Mouse (Mus musculus) left cerebral cortex, postnatal 25 days (tissue): Measurements from ENCODE around the gene Acacb. TPM values are rescaled to one million over a fixed set of nuclear protein-coding genes. Genes with fewer than 3 reads are reported as not detected.

ENCODE experiments used
- DNase-seq, 2 experiments: peaks; one replicate each; pipeline ENCODE4 v3.0.0; 2022; ENCODE audit warnings: low spot score in 2 of 2, mixed read lengths in 1 of 2
- intact Hi-C: fragments of 180-260 bp; cut with DNase I; formaldehyde crosslinking; loops from one replicate; pipeline ENCODE4 v1.15.1; 2025
- total RNA-seq, 2 experiments: library from RNA; stranded (reverse); gene quantifications; 2 replicates each; pipeline ENCODE4 v1.2.3; 2021

The Acacb gene
- total RNA-seq, 2 experiments from 2014 or later: 4.0 to 4.7 TPM

DNA sequence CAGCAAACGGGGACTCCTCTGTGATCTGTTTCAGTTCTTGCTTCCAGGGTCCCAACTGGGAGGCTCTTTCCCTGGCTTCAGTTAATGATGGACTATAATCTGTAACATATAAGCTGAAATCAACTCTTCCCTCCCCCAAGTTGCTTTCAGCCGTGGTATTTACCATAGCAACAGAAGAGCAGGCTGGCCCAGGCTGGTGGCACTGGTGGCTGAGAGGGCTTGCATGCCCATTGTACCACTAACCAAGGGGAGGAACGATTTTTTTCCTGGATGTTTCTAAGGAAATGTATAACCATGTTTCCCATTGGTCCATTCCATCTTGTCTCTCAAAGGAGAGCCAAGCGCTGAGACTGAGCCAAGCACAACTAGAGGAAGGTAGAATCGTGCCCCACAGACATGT is 142.1 kb downstream of the Acacb start:
- no peak for DNase-seq
- intact Hi-C loops: no loop called here

DNA sequence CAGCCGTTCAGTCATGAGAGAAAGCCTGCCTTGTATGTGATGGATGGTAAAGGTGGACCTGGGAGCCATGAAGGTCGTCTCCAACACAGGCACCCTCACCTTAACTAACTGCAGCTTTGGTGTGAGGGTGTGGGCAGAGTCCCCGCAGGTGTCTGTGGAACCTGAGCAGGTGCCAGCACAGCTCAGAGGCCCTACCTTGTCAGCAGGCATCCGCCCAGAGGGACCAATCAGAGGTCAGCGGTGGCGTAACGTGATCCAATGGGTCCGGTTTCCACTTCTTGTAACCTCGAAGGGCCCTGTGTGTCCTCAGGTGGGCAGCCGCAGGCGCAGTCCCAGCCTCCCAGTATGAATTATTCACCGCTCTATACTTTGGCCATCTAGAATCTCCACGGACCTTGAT is 142.5 kb downstream of the Acacb start, which contains the start of gene Myo1h:
Gene Myo1h, plus strand, starts transcription at position 293 of the 400 bp plus-strand sequence.
- no peak for DNase-seq
- intact Hi-C loops: no loop called here

DNA sequence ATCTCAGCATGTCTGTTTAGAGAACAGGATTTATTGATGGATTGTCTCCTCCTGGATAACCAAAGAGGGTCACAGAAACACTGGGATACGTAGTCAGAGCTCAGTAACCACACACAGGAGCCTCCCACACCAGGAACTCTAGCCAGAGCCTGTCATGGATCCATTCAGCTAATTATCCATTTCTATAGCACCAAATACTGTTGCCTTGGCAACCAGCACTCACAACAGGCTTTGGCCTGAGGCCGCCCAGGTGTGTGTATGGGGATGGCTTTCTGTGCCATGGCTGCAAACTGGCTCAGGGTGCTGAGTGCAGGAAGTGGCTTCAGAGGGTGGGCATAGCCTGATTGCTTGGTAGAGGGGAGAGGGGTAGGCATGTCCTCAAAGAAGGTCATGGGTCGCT is 143.7 kb downstream of the Acacb start:
- DNase-seq: peak; percentile 10 to 19

DNA sequence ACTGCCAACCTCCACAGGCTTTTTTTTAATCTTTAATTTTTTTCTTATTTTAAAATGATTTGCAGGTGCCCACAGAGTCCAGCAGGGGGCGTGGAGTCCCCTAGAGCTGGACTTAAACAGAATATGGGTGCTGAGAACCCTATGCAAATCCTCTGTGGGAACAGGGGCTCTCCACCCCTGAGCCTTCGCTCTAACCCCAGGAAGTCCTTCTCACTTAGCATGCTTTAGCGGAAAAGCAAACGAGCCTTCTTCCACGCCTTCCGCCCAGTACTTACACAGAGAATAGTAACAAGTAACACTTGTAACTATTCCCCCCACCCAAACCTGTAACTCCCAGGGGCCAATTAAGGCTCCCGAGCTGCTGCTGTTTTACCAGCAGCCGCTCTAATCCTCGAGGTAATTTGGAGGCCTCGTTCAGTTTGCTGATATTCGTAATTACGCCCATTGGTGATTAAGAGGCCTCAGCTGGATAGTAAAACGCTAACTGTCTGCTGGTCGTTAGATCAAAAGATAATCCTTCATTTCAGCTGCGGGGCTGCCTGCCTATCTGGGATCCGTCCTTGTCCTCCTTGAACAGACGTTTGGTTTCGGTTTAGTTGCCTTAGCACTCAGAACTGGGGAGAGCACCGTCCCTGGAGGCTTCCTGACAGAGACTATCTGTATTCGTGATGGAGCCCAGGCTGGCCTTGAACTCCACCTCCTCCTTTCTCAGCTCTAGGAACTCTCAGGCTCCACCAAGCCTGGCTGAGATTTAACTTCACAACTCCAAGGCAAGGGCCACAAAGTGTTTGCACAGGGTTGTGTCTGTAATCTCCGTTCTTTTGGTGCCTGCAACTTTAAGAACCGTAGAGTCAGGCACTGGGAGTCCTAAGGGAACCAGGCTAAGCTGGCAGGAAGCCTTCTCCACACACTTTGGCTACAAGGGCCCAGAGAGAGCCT is 150.6 kb downstream of the Acacb start:
- no peak for DNase-seq
- intact Hi-C loops: no loop called here

More for the DNA sequence above, 143.7 kb downstream of the Acacb start:
- intact Hi-C loops: no loop called here

DNA sequence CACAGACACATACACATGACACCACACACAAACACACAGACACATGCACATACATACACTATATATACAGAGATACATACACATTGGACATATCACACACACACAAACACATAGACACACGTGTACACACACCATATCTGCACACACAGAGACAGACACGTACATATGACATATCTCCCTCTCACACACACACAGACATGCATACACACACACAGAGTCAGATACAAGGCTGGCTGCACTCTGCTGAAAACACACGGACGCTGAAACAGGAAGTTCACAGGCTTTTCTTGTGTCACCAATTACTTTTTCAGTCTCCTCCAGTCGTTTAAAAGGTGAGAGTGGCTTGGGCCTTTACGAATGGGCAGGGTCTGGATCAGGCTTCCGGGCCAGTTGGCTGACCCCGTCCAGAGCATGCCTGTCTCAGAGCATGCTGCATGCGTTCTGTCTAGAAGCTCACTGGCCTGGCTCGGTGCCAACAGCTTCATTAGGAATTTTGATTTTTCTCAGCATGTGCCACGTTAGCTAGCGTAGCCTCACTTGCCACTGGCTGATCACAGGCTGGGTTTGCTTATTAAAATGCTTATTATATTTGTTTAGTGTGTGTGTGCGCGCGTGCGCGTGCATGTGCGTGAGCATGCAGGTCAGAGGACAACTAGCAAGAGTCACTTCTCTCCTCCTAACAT is 152.0 kb downstream of the Acacb start:
- no peak for DNase-seq

DNA sequence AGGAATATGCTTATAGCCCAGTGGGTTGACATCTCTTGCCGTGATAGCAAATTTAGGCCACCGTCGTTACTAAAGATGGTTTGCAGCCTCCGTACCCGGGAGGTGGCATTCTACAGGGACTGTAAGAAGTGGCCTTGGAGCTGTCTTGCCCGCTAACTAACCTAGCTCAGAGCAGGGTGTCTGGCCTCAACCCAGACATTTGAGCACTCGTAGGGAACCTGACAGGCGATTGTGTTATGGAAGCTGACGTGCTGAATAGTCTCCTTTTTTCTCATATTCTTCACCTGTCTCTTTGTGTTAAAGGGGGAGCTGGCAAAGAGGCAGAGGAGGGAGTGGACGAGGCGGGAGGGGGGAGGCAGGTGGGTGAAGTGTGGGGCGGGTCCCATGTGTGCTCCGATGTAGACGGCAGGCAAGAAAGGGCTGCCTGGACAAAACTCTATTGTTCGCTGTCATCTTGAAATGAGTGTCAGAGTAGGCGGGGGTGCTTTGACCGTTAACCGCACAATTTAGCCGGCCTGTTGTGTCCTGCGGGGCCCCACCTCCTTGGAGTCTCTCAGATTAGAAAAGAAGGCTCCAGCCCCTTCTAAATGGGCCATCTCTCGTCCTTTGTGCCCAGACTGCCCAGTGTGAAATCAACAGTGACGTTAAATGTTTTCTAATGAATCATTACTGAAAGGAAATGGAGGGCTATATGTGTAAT is 153.0 kb downstream of the Acacb start:
- intact Hi-C loops: no loop called here
- DNase-seq: peak in 1 of 2 experiments; percentile 13

More for the DNA sequence above, 152.0 kb downstream of the Acacb start:
- intact Hi-C loops: no loop called here

DNA sequence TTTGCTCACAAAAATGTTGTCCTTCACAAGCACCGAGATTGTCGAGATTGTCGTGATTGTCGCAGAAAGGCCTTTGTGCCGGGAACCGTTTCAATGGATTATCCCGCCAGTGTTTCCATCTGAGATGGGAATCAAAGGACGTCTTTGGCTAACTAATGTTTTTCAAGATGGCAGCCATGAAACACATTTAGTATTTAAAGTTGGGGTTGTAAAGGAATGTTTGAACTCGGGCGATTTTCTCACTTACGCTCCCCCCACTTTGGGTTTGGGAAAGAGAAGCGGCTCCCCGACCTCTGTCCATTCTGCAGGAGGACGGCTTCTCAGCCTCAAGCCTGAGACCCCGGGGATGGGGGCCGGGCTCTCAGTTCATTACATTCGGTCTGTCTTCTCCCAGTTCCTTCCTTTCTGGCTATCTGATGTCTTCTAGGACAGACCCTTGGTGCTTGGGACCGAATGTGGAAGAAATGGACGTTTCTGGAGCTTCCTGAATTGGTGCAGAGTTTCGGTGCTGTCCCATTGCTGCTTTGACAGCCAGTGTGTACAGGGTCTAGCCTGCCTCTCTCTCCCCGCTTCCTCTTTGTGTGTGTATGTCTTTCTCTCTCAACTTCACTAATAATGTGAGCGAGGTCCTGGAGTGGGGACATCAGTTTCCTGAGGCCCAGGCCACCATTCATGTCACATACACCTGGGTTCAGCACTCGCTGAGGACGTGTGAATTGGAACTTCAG is 153.7 kb downstream of the Acacb start:
- intact Hi-C loops: loop anchor here (10.0 kb wide), 2 partner anchors 125 to 165 kb away; partner anchors contain the start of gene Ung
- DNase-seq: no peak

Other genes starting within 250 kb of the Acacb start
- 10 to 100 TPM; 76.1 to 77.5 TPM for gene Coro1c, start 237.8 kb upstream of the Acacb start, total RNA-seq
- gene Ssh1, start 152.6 kb upstream of the Acacb start, total RNA-seq: 10 to 100 TPM; 19.3 to 19.8 TPM
- not detected for gene Dao, start 142.8 kb upstream of the Acacb start, total RNA-seq
- gene Usp30, start 81.1 kb upstream of the Acacb start, total RNA-seq: 10 to 100 TPM; 35.9 to 38.0 TPM
- gene Svop, start 55.0 kb upstream of the Acacb start, total RNA-seq: 100 to 1,000 TPM; 187 to 192 TPM
- 1 to 10 TPM; 5.2 to 5.4 TPM for gene Alkbh2, start 18.3 kb upstream of the Acacb start, total RNA-seq
- gene Ung, start 16.1 kb upstream of the Acacb start, total RNA-seq: 1 to 10 TPM; 3.4 to 4.9 TPM
- not detected for gene Foxn4, start 127.3 kb downstream of the Acacb start, total RNA-seq
- 1 to 10 TPM; 1.8 to 3.3 TPM for gene Myo1h, start 142.6 kb downstream of the Acacb start, total RNA-seq
- 10 to 100 TPM; 47.6 to 53.0 TPM for gene Kctd10, start 234.0 kb downstream of the Acacb start, total RNA-seq
- 10 to 100 TPM; 74.7 to 88.0 TPM for gene Ube3b, start 234.1 kb downstream of the Acacb start, total RNA-seq